Mouse (Mus musculus): ENCODE data around the gene Socs2. TPM values are rescaled to one million over a fixed set of nuclear protein-coding genes. Genes with fewer than 3 reads are reported as not detected.

Gene Socs2
- polyA plus RNA-seq, 1 experiment from 2014 or later: 126 TPM

- no peak overlapping the region for H3K27ac ChIP-seq (replicated peaks)
- no peaks in the 10 kb centered on the region for H3K9me3 ChIP-seq (replicated peaks)
- peaks cover 3% of the 10 kb centered on the region; the same call in 1 of the 2 replicates for H3K36me3 ChIP-seq
- H3K4me2 ChIP-seq: no peak overlapping the region
- no peaks in the 10 kb centered on the region for H3K27me3 ChIP-seq (replicated peaks)
- WGBS: 83% methylated on average over 23 of the region's 23 CpGs
- no peak overlapping the region for H3K9ac ChIP-seq (replicated peaks)
- no peak overlapping the region for H3K4me3 ChIP-seq (replicated peaks)
- no peak for ATAC-seq (ENCODE audit: low FRiP score)
- H3K4me1 ChIP-seq: no peaks in the 10 kb centered on the region
Measured at GRCm38 (mm10) chr10:95388821-95389477, 28.0 kb downstream of the Socs2 start.

GRCm38 (mm10) chr10:95386527-95386926 is 30.5 kb downstream of the Socs2 start:
- Histone ChIP-seq H3K27ac (replicated peaks) (no peak overlapping the region), H3K27me3 (replicated peaks) (no peaks in the 10 kb centered on the region), H3K36me3 (peaks cover 3% of the 10 kb centered on the region; the same call in 1 of the 2 replicates), H3K9me3 (replicated peaks) (no peaks in the 10 kb centered on the region), H3K9ac (replicated peaks) (no peak overlapping the region), H3K4me2 (no peak overlapping the region), H3K4me3 (replicated peaks) (no peak overlapping the region), H3K4me1 (no peaks in the 10 kb centered on the region)
- ATAC-seq (ENCODE audit: low FRiP score): no peak
- WGBS: 94% methylated on average over 6 of the region's 6 CpGs

GRCm38 (mm10) chr10:95385801-95386203 is 31.2 kb downstream of the Socs2 start:
- H3K36me3 ChIP-seq: peaks cover 3% of the 10 kb centered on the region; the same call in 1 of the 2 replicates
- no peaks in the 10 kb centered on the region for H3K4me1 ChIP-seq
- no peak for ATAC-seq (ENCODE audit: low FRiP score)
- H3K27me3 ChIP-seq (replicated peaks): no peaks in the 10 kb centered on the region
- H3K4me2 ChIP-seq: no peak overlapping the region
- 84% methylated on average over 4 of the region's 4 CpGs for WGBS
- H3K27ac ChIP-seq (replicated peaks): no peak overlapping the region
- H3K4me3 ChIP-seq (replicated peaks): no peak overlapping the region
- H3K9ac ChIP-seq (replicated peaks): no peak overlapping the region
- H3K9me3 ChIP-seq (replicated peaks): no peaks in the 10 kb centered on the region

GRCm38 (mm10) chr10:95385081-95385480 is 31.9 kb downstream of the Socs2 start:
- Histone ChIP-seq H3K9me3 (replicated peaks) (0 out of 2 replicates have a peak, but pooled peaks cover 6% of the 10 kb centered on the region), H3K4me1 (no peaks in the 10 kb centered on the region), H3K27me3 (replicated peaks) (no peaks in the 10 kb centered on the region), H3K9ac (replicated peaks) (no peak overlapping the region), H3K4me2 (no peak overlapping the region), H3K4me3 (replicated peaks) (no peak overlapping the region), H3K36me3 (peaks cover 3% of the 10 kb centered on the region; the same call in 1 of the 2 replicates), H3K27ac (replicated peaks) (no peak overlapping the region)
- WGBS: 73% methylated on average over 1 of the region's 1 CpGs
- ATAC-seq (ENCODE audit: low FRiP score): no peak

GRCm38 (mm10) chr10:95384446-95384845 is 32.5 kb downstream of the Socs2 start:
- Histone ChIP-seq H3K9me3 (replicated peaks) (0 out of 2 replicates have a peak, but pooled peaks cover 6% of the 10 kb centered on the region), H3K4me3 (replicated peaks) (no peak overlapping the region), H3K27ac (replicated peaks) (no peak overlapping the region), H3K9ac (replicated peaks) (no peak overlapping the region), H3K27me3 (replicated peaks) (no peaks in the 10 kb centered on the region), H3K4me2 (no peak overlapping the region), H3K4me1 (no peaks in the 10 kb centered on the region), H3K36me3 (peaks cover 3% of the 10 kb centered on the region; the same call in 1 of the 2 replicates)
- 84% methylated on average over 8 of the region's 8 CpGs for WGBS
- ATAC-seq (ENCODE audit: low FRiP score): no peak

GRCm38 (mm10) chr10:95373340-95373739 is 43.6 kb downstream of the Socs2 start:
- WGBS: 97% methylated on average over 6 of the region's 6 CpGs
- no peak for ATAC-seq (ENCODE audit: low FRiP score)
- no peaks in the 10 kb centered on the region for H3K4me1 ChIP-seq
- H3K36me3 ChIP-seq: no peaks in the 10 kb centered on the region
- H3K27ac ChIP-seq (replicated peaks): no peak overlapping the region
- no peak overlapping the region for H3K9ac ChIP-seq (replicated peaks)
- no peaks in the 10 kb centered on the region for H3K27me3 ChIP-seq (replicated peaks)
- H3K4me3 ChIP-seq (replicated peaks): no peak overlapping the region
- H3K4me2 ChIP-seq: no peak overlapping the region
- H3K9me3 ChIP-seq (replicated peaks): no peaks in the 10 kb centered on the region

- Histone ChIP-seq H3K36me3 (no peaks in the 10 kb centered on the region), H3K9ac (replicated peaks) (no peak overlapping the region), H3K4me1 (no peaks in the 10 kb centered on the region), H3K4me3 (replicated peaks) (no peak overlapping the region), H3K27me3 (replicated peaks) (no peaks in the 10 kb centered on the region), H3K27ac (replicated peaks) (no peak overlapping the region), H3K4me2 (no peak overlapping the region), H3K9me3 (replicated peaks) (no peaks in the 10 kb centered on the region)
- 92% methylated on average over 3 of the region's 3 CpGs for WGBS
- ATAC-seq (ENCODE audit: low FRiP score): no peak
Measured at GRCm38 (mm10) chr10:95371942-95372341, 45.0 kb downstream of the Socs2 start.

- no peak overlapping the region for H3K9ac ChIP-seq (replicated peaks)
- no peaks in the 10 kb centered on the region for H3K27me3 ChIP-seq (replicated peaks)
- no peaks in the 10 kb centered on the region for H3K4me1 ChIP-seq
- H3K9me3 ChIP-seq (replicated peaks): no peaks in the 10 kb centered on the region
- H3K27ac ChIP-seq (replicated peaks): no peak overlapping the region
- no peak overlapping the region for H3K4me3 ChIP-seq (replicated peaks)
- no peak overlapping the region for H3K4me2 ChIP-seq
- no peak for ATAC-seq (ENCODE audit: low FRiP score)
- H3K36me3 ChIP-seq: no peaks in the 10 kb centered on the region
Measured at GRCm38 (mm10) chr10:95369190-95369589, 47.8 kb downstream of the Socs2 start.

GRCm38 (mm10) chr10:95368151-95368550 is 48.8 kb downstream of the Socs2 start:
- Histone ChIP-seq H3K9me3 (replicated peaks) (no peaks in the 10 kb centered on the region), H3K4me2 (no peak overlapping the region), H3K4me1 (no peaks in the 10 kb centered on the region), H3K4me3 (replicated peaks) (no peak overlapping the region), H3K27ac (replicated peaks) (no peak overlapping the region), H3K27me3 (replicated peaks) (no peaks in the 10 kb centered on the region), H3K9ac (replicated peaks) (no peak overlapping the region), H3K36me3 (no peaks in the 10 kb centered on the region)
- WGBS: 83% methylated on average over 14 of the region's 14 CpGs
- no peak for ATAC-seq (ENCODE audit: low FRiP score)

GRCm38 (mm10) chr10:95367661-95368089 is 49.3 kb downstream of the Socs2 start:
- no peak for ATAC-seq (ENCODE audit: low FRiP score)
- Histone ChIP-seq H3K27ac (replicated peaks) (no peak overlapping the region), H3K36me3 (no peaks in the 10 kb centered on the region), H3K9ac (replicated peaks) (no peak overlapping the region), H3K4me3 (replicated peaks) (no peak overlapping the region), H3K9me3 (replicated peaks) (no peaks in the 10 kb centered on the region), H3K4me2 (no peak overlapping the region), H3K27me3 (replicated peaks) (no peaks in the 10 kb centered on the region), H3K4me1 (no peaks in the 10 kb centered on the region)
- 90% methylated on average over 9 of the region's 9 CpGs for WGBS

- ATAC-seq (ENCODE audit: low FRiP score): no peak
- Histone ChIP-seq H3K27ac (replicated peaks) (no peak overlapping the region), H3K9me3 (replicated peaks) (no peaks in the 10 kb centered on the region), H3K4me3 (replicated peaks) (no peak overlapping the region), H3K4me2 (no peak overlapping the region), H3K27me3 (replicated peaks) (no peaks in the 10 kb centered on the region), H3K4me1 (no peaks in the 10 kb centered on the region), H3K9ac (replicated peaks) (no peak overlapping the region), H3K36me3 (no peaks in the 10 kb centered on the region)
- 71% methylated on average over 7 of the region's 7 CpGs for WGBS
Measured at GRCm38 (mm10) chr10:95367241-95367640, 49.7 kb downstream of the Socs2 start.

- Histone ChIP-seq H3K9ac (replicated peaks) (no peak overlapping the region), H3K4me3 (replicated peaks) (no peak overlapping the region), H3K4me1 (no peaks in the 10 kb centered on the region), H3K36me3 (no peaks in the 10 kb centered on the region), H3K27me3 (replicated peaks) (no peaks in the 10 kb centered on the region), H3K9me3 (replicated peaks) (no peaks in the 10 kb centered on the region), H3K4me2 (no peak overlapping the region), H3K27ac (replicated peaks) (no peak overlapping the region)
- no peak for ATAC-seq (ENCODE audit: low FRiP score)
- WGBS: 22% methylated on average over 2 of the region's 2 CpGs
Measured at GRCm38 (mm10) chr10:95362326-95362725, 54.7 kb downstream of the Socs2 start.

All from neural tube, embryonic 15.5 days (tissue).